Mouse (Mus musculus) embryonic facial prominence, embryonic 14.5 days (tissue): ENCODE measurements around the gene Naa15. TPM values are rescaled to one million over a fixed set of nuclear protein-coding genes. Genes with fewer than 3 reads are reported as not detected.

Experiments
- ATAC-seq: fragments of 200-750 bp; cut with Nextera tagmentation; 2 replicates; pipeline ENCODE4 v1.8.0; 2017; ENCODE audit warnings: low read depth, moderate number of reproducible peaks, moderate TSS enrichment
- DNase-seq: peaks from one replicate; pipeline ENCODE4 v3.0.0-alpha.2; 2015; ENCODE audit warnings: low spot score
- H3K27ac ChIP-seq: fragments of 300-500 bp; sonication (generic); replicated peaks from 2 replicates; pipeline ENCODE4 v1.5.1; 2014; ENCODE audit warnings: low read depth, mild to moderate bottlenecking, low read length, moderate library complexity
- H3K27me3 ChIP-seq: fragments of 300-500 bp; sonication (generic); replicated peaks from 2 replicates; pipeline ENCODE4 v1.6.1; 2014; ENCODE audit warnings: low read length; ENCODE audit not compliant: control insufficient read depth, insufficient read depth
- H3K36me3 ChIP-seq: fragments of 300-500 bp; sonication (generic); 2 replicates; pipeline ENCODE4 v1.6.1; 2014; ENCODE audit warnings: low read length, mixed read lengths; ENCODE audit not compliant: control insufficient read depth, insufficient read depth
- H3K4me1 ChIP-seq: fragments of 300-500 bp; sonication (generic); 2 replicates; pipeline ENCODE4 v1.6.1; 2014; ENCODE audit warnings: antibody characterized with exemption, low read length; ENCODE audit not compliant: control insufficient read depth, insufficient read depth
- H3K4me2 ChIP-seq: fragments of 300-500 bp; sonication (generic); 2 replicates; pipeline ENCODE4 v1.6.1; 2014; ENCODE audit warnings: low read depth, mild to moderate bottlenecking, low read length, moderate library complexity, mixed read lengths
- H3K4me3 ChIP-seq: fragments of 300-500 bp; sonication (generic); 2 replicates; pipeline ENCODE4 v1.5.1; 2014; ENCODE audit warnings: low read depth, mild to moderate bottlenecking, low read length
- H3K9ac ChIP-seq: fragments of 300-500 bp; sonication (generic); 2 replicates; pipeline ENCODE4 v1.6.1; 2014; ENCODE audit warnings: low read depth, mild to moderate bottlenecking, low read length, moderate library complexity, mixed read lengths
- H3K9me3 ChIP-seq: fragments of 300-500 bp; sonication (generic); 2 replicates; pipeline ENCODE4 v1.6.1; 2016; ENCODE audit warnings: low read length; ENCODE audit not compliant: control insufficient read depth
- WGBS: fragments of 180-500 bp; shearing (Covaris S2); extraction: QIAGEN DNeasy Blood & Tissue Kit; methylation state at CpG from one replicate; pipeline ENCODE4 v1.1.7; 2014; 5-methylcytosine and 5-hydroxymethylcytosine counted together
- polyA plus RNA-seq: library from polyadenylated mRNA; unstranded; fragments of >200 nt; fragmentation: Nextera tagmentation; extraction: Ambion mirVana; gene quantifications from 2 replicates; pipeline ENCODE4 v1.2.1, GENCODE M21; 2014

Naa15 gene
- 34.5 and 34.8 TPM in 2 replicates for polyA plus RNA-seq

DNA sequence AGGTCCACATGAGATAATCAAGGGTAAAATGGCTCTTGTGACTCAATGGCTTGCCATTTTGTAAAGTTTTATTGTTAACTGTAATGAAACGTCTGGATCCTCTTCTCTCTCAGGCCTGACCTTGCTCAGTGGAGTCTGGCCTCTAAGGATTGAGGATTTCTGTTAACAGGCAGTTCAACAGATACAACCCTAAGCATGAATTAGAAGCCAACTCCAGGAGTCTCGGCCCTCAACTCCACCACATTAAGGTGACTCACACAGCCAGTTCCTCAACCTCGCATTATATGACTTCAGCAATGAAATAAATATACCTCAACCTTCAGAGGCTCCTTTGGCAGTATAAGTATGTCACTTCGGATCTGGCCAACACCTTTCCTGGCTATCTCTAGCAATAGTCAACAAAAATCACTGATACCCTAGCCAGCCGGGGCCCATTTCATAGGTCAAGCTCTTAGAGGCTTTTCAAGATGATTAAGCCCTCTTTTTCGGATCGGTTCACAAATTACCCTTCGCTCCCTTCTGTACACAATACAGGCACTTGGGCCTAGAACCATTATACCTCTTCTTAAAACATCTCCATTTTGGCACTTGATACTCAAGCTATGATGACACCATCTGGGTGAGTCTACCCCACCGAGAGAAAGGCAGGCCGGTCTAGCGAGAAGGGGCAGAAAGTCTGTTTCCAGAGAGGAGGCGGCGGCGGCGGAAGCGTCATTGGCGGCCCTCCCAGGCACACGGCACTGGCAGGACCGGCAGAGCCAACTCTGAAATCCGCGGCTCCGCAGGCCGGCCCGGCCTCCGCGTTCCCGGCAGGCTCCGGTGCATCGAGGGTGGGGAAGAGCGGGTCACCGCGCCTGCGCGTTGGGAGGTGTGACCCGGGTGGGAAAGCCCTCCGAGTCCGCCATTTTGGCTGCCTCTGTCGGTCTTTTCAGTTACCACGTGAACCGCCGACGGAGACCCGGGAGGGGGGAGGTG, at the start of gene Naa15:
Gene Naa15, plus strand, starts transcription at position 51 of the 975 bp plus-strand sequence.
- WGBS: 6% methylated on average over 35 of the region's 43 CpGs
- peak within 1 kb of the TSS; percentile 97 for H3K4me3 ChIP-seq
- H3K4me2 ChIP-seq: peak within 1 kb of the TSS; percentile 72
- DNase-seq (peak; percentile 97), ATAC-seq (peak; percentile 94)
- H3K36me3 ChIP-seq: no peaks in the 10 kb centered on the region
- no peaks in the 10 kb centered on the region for H3K27me3 ChIP-seq
- no peaks in the 10 kb centered on the region for H3K9me3 ChIP-seq
- H3K27ac ChIP-seq: peak within 1 kb of the TSS; percentile 95
- H3K9ac ChIP-seq: peak within 1 kb of the TSS; percentile 98
- H3K4me1 ChIP-seq: peaks cover 19% of the 10 kb centered on the region

DNA sequence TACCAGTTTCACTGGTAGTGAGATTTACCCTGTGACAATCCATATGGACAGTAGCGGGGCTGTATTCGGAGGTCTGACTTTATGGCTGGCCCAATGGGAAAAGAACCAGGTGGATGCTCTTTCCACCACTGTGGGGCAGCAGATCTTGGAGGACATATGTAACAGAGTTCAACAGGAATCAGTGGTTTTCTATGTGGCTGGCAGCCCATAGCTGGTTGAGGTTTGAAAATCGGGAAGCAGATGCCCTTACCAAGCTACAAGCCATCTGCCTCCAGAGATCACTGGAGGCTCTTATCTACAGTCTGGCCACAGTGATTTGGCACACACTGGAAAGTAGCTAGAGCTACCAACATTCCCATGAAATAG, 49.4 kb upstream of the Naa15 start:
- no peaks in the 10 kb centered on the region for H3K9me3 ChIP-seq
- H3K4me1 ChIP-seq: 0 out of 2 replicates have a peak, but pooled peaks cover 9% of the 10 kb centered on the region
- ATAC-seq (no peak), DNase-seq (no peak)
- peak overlapping the region; percentile 78 for H3K4me2 ChIP-seq
- no peaks in the 10 kb centered on the region for H3K36me3 ChIP-seq
- WGBS: 8% methylated on average over 3 of the region's 3 CpGs
- peak overlapping the region; percentile 62 for H3K9ac ChIP-seq
- H3K27me3 ChIP-seq: 0 out of 2 replicates have a peak, but pooled peaks cover 3% of the 10 kb centered on the region
- H3K4me3 ChIP-seq: peak overlapping the region; percentile 47
- no peak overlapping the region for H3K27ac ChIP-seq

GRCm38 (mm10) chr3:51366926-51367325, 48.0 kb upstream of the Naa15 start:
- Histone ChIP-seq H3K4me3 (no peak overlapping the region), H3K27ac (no peak overlapping the region), H3K9me3 (no peaks in the 10 kb centered on the region), H3K4me1 (0 out of 2 replicates have a peak, but pooled peaks cover 9% of the 10 kb centered on the region), H3K9ac (no peak overlapping the region), H3K4me2 (no peak overlapping the region), H3K27me3 (0 out of 2 replicates have a peak, but pooled peaks cover 3% of the 10 kb centered on the region), H3K36me3 (no peaks in the 10 kb centered on the region)
- DNase-seq (no peak), ATAC-seq (no peak)
- 68% methylated on average over 4 of the region's 4 CpGs for WGBS

GRCm38 (mm10) chr3:51368011-51368410, 46.9 kb upstream of the Naa15 start:
- ATAC-seq (no peak), DNase-seq (peak; percentile 23)
- WGBS: 76% methylated on average over 4 of the region's 4 CpGs
- Histone ChIP-seq H3K4me3 (no peak overlapping the region), H3K4me2 (no peak overlapping the region), H3K36me3 (no peaks in the 10 kb centered on the region), H3K9me3 (no peaks in the 10 kb centered on the region), H3K4me1 (0 out of 2 replicates have a peak, but pooled peaks cover 9% of the 10 kb centered on the region), H3K9ac (no peak overlapping the region), H3K27ac (no peak overlapping the region), H3K27me3 (0 out of 2 replicates have a peak, but pooled peaks cover 3% of the 10 kb centered on the region)

DNA sequence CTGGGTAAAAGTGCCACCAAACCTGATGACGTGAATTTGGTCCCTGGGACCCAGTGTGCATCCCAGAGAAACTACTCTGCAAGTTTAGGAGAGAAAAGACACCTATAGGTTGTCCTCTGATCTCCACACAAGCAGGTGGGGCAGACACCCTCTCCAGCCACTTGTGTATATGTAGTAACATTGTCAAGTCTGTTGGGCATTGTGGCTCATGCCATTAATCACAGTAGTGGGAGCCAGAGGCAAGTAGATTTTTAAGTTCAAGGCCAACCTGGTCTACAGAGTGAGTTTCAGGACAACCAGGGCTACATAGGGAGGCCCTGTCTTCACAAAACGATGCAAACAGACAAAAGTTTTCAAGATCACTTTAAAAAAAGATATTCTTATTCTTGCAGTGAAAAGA, 43.1 kb upstream of the Naa15 start:
- DNase-seq (no peak), ATAC-seq (no peak)
- H3K9me3 ChIP-seq: 0 out of 2 replicates have a peak, but pooled peaks cover 3% of the 10 kb centered on the region
- H3K27ac ChIP-seq: no peak overlapping the region
- no peaks in the 10 kb centered on the region for H3K27me3 ChIP-seq
- no peaks in the 10 kb centered on the region for H3K4me1 ChIP-seq
- H3K36me3 ChIP-seq: no peaks in the 10 kb centered on the region
- H3K4me3 ChIP-seq: no peak overlapping the region
- 69% methylated on average over 2 of the region's 2 CpGs for WGBS
- no peak overlapping the region for H3K9ac ChIP-seq
- H3K4me2 ChIP-seq: no peak overlapping the region

GRCm38 (mm10) chr3:51372883-51373282, 42.1 kb upstream of the Naa15 start:
- H3K4me1 ChIP-seq: no peaks in the 10 kb centered on the region
- no peak overlapping the region for H3K9ac ChIP-seq
- no peak overlapping the region for H3K27ac ChIP-seq
- no peak overlapping the region for H3K4me3 ChIP-seq
- H3K4me2 ChIP-seq: no peak overlapping the region
- H3K9me3 ChIP-seq: 0 out of 2 replicates have a peak, but pooled peaks cover 3% of the 10 kb centered on the region
- no peaks in the 10 kb centered on the region for H3K27me3 ChIP-seq
- no peak for ATAC-seq
- DNase-seq: no peak
- WGBS: 63% methylated on average over 5 of the region's 5 CpGs
- H3K36me3 ChIP-seq: no peaks in the 10 kb centered on the region

DNA sequence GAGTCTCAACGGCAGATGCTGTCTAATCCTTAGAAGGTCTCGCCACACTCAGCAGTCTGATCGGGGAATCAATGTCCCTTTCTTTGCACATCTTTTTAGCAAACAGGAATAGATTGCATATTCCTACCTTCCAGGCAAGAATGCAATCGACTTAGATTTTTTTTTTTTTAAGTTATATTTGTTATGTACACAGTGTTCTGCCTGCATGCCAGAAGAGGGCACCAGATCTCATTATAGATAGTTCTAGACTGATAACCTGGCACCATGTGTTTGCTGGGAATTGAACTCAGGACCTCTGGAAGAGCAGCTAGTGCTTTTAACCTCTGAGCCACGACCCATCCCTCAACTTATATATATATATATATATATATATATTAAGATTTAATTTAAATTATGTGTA, 41.4 kb upstream of the Naa15 start:
- no peak overlapping the region for H3K27ac ChIP-seq
- H3K4me2 ChIP-seq: no peak overlapping the region
- no peak overlapping the region for H3K9ac ChIP-seq
- no peak overlapping the region for H3K4me3 ChIP-seq
- WGBS: 77% methylated on average over 5 of the region's 5 CpGs
- no peaks in the 10 kb centered on the region for H3K36me3 ChIP-seq
- 0 out of 2 replicates have a peak, but pooled peaks cover 3% of the 10 kb centered on the region for H3K9me3 ChIP-seq
- no peaks in the 10 kb centered on the region; the same call in 1 of the 2 replicates for H3K4me1 ChIP-seq
- H3K27me3 ChIP-seq: no peaks in the 10 kb centered on the region
- ATAC-seq (no peak), DNase-seq (no peak)

- Histone ChIP-seq H3K9me3 (0 out of 2 replicates have a peak, but pooled peaks cover 3% of the 10 kb centered on the region), H3K4me2 (no peak overlapping the region), H3K9ac (no peak overlapping the region), H3K36me3 (no peaks in the 10 kb centered on the region), H3K27ac (no peak overlapping the region), H3K4me1 (no peaks in the 10 kb centered on the region; the same call in 1 of the 2 replicates), H3K4me3 (no peak overlapping the region), H3K27me3 (no peaks in the 10 kb centered on the region)
- DNase-seq (no peak), ATAC-seq (no peak)
- 83% methylated on average over 19 of the region's 19 CpGs for WGBS
Measured at GRCm38 (mm10) chr3:51375307-51376265, 39.4 kb upstream of the Naa15 start.
